Mouse (Mus musculus) liver, adult 2 months (tissue): ENCODE measurements around the gene Obscn.

Source experiments
- CTCF ChIP-seq: fragments of 200-500 bp; IDR thresholded peaks from 2 replicates; pipeline ENCODE4 v1.5.1; 2011; ENCODE audit warnings: low read depth, low read length, control low read depth
- POLR2A ChIP-seq: fragments of 200-500 bp; IDR thresholded peaks from 2 replicates; pipeline ENCODE4 v1.6.1; 2011; ENCODE audit warnings: low read length, control low read depth; ENCODE audit not compliant: insufficient read depth; ENCODE audit errors: extremely low read depth

- TF ChIP-seq CTCF (no peak), POLR2A (no peak)
These were observed 68.3 kb downstream of the Obscn start for GRCm38 (mm10) chr11:59067921-59068320.
